Mouse (Mus musculus) adrenal gland, adult 2 months (tissue): ENCODE measurements around the gene Rnf227. TPM values are rescaled to one million over a fixed set of nuclear protein-coding genes. Genes with fewer than 3 reads are reported as not detected.
"Not testable (repeated sequence)": the region's sequence is repeated elsewhere in the genome, so short reads cannot be mapped to it uniquely, and the experiment has no call there.

Experiments used
- DNase-seq: peaks from one replicate; pipeline ENCODE4 v3.0.0; 2021
- long read RNA-seq: library from polyadenylated mRNA; stranded (forward); transcript quantifications from one replicate; pipeline ENCODE4 v2.0.0, GENCODE M21; 2021
- polyA plus RNA-seq: library from polyadenylated mRNA; depleted of rRNA; stranded (reverse); fragments of >200 nt; gene quantifications from 2 replicates; pipeline ENCODE4 v1.2.3, GENCODE M21; 2012; rRNA removed
- total RNA-seq, 2 experiments: library from RNA; stranded (reverse); gene quantifications; 2 replicates each; pipeline ENCODE4 v1.2.3; 2021

Rnf227 gene
- total RNA-seq (1 to 10 TPM; 3.3 to 6.8 TPM), polyA plus RNA-seq (0.88 and 1.1 TPM in 2 replicates)
- long read RNA-seq, transcript Rnf227-201 (2 exons, 2,081 nt) = major isoform, 8 of 8 reads
- long read RNA-seq, partial matches to known transcripts = 0 of 8 reads
- long read RNA-seq, other reads (novel, unspliced or antisense) = 0 of 8 reads

DNA sequence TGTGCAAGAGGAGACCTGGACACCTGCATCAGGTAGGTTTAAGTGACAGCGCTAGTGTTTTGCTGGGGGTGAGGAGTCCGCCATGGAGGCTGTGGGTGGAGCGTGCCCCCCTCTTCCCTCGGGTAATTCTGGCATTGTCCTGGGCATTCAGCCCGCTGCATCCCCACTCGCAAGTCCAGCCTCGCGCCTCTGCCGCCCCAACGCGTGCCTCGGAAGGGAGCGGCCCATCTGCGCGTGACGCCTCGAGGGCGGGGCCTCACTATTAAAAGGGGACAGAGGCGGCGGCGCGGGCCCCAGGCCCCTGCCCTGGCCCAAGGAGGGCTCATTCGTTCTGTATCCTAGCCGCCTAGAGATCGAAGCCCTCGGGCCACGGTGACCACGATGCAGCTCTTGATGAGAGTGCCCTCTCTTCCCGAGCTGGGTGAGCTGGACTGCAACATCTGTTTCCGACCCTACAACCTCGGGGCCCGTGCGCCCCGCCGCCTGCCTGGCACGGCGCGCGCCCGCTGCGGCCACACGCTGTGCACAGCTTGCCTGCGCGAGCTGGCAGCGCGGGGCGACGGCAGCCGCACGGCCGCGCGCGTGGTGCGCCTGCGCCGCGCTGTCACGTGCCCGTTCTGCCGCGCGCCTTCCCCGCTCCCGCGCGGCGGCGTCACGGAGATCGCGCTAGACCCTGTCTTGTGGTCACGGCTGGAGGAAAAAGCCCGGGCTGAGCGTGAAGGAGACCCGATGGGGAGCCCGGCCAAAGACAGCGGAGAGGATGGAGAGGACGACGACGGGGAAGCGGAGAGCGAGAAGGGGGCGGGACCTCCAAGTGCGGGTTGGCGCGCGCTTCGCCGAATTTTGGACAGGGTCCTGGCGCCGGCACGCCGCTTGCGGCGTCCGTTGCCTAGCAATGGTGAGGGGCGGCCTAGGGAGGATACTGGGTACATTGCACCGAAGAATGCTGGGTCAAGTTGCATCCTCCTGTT, at the start of gene Rnf227:
Gene Rnf227 (plus strand): TSS at position 301 of the 971 bp plus-strand sequence.
- peak; percentile 85 for DNase-seq

DNA sequence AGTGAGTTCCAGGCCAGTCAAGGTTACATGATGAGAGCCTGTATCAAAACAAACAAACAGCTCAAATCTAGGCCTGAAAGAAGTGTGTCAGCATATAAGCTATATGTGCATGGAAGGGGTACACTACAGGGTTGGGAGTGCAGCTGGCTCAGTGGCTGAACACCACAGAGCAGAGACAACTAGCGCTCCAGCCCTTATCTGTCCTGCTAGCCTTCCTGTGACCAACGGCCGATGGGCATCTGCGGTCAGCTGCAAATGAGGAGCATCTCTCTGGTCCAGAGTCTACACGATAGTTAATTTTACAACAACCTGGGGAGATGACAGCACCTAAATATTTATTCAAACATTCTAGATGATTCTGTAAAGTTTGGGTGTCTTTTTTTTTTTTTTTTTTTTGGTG, 49.1 kb upstream of the Rnf227 start:
- no peak for DNase-seq

DNA sequence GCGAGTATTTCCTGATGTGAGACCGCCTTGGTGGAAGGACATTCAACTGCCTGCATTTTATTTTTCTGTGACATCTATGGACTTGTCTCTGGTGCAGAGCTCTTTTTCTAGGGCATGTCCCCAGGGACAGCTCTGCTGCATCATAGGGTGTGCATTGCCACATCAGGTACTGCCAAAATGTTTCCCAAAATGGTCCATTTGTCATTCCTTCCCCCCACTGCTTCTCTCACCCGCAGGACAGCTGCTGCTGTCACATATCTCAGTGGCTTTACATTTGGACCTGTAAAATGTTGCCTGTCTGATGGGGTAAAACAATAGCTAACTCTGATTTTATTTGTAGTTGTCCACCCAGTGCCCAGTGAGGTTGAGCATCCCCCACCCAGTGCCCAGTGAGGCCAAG, 45.0 kb upstream of the Rnf227 start:
- no peak for DNase-seq

DNA sequence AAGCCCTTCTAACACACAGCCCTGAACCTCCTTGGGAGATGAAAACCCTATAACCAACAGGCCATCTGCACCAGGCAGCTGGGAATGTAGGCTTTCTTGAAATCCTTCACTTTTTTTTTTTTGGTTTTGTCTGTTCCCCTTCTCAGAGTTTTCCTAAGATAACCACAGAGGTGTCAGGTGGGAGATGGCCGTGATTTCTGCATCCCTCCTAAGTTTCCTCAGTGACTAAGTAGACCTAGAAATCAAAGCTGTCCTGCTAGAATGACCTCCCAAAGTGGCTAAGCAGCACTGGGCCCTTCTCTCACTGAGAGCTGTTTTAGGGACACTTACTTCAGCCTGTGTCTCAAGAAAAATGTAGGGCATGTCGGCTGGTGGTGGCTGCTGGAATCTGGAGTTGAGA, 42.5 kb upstream of the Rnf227 start:
- DNase-seq = no peak

GRCm38 (mm10) chr11:69298231-69298630, 42.0 kb upstream of the Rnf227 start:
- DNase-seq = no peak

DNA sequence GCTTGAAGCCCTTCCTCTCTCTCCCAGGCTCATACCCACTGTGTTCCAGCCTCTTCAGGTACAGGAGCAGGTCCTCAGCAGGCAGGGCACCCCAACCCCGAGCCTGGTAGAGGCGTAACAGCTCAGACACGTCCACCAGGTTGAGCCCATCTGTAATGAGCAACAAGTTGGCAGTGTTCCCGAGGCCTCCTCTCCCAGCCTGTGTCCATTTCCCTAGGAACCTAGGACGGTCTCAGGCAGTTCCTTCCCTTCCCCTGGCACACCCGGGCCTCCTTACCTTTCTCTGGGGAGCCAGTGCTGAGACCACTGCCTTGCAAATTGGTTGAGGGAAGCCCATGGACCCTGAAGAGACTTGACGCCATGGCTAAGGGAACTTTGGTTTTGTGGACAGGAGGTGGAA, 37.4 kb upstream of the Rnf227 start:
- no peak for DNase-seq

- no peak for DNase-seq
These were observed 35.0 kb upstream of the Rnf227 start for GRCm38 (mm10) chr11:69305291-69305690.

DNA sequence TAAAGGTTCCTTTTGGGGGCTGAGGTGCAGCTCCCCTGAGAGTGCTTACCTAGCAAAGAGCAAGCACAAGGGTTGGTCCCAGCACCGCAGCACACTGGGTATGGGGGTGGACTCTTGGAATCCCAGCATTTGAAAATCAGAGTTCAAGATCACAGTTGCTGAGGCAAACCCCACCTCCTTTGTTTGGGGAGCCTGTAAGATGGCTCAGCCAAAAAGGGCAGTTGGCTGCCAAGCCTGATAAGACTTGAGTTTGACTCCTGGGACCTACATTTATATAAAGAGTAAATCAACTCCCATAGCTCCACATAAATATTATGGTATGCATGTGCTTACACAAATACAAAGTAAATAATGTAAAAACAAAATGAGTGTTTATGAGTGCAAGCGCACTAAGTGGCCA, 34.2 kb upstream of the Rnf227 start:
- DNase-seq = no peak

GRCm38 (mm10) chr11:69311266-69311665, 29.0 kb upstream of the Rnf227 start:
- peak; percentile 37 for DNase-seq

DNA sequence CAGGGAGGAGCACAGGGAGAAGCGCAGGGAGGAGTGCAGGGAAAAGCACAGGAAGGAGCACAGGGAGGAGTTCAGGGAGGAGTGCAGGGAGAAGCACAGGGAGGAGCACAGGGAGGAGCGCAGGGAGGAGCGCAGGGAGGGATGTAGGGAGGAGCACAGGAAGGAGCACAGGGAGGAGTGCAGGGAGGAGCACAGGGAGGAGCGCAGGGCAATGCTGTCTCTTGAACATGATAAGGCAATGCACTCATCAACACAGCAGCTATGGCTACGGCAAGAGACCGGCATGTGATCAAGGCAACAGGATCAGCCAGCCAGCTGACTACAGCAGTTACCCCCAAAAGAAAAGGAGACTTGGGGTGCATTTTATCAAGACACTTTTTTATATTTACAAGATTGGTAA, 23.9 kb upstream of the Rnf227 start:
- no peak for DNase-seq

DNA sequence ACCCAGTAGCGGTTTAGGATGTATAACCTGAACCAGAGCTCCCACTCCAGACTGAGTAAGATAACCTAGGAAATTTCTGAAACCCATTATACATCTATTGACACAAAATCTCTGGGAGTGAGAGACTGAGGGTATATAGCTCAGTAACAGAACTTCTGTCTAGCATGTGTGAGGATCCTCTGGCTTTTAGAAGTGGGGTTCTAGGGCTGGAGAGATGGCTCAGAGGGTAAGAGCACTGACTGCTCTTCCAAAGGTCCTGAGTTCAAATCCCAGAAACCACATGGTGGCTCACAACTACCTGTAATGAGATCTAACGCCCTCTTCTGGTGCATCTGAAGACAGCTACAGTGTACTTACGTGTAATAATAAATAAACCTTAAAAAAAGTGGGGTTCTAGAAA, 22.3 kb upstream of the Rnf227 start:
- not testable (repeated sequence) for DNase-seq

GRCm38 (mm10) chr11:69321580-69321979, 18.7 kb upstream of the Rnf227 start:
- no peak for DNase-seq

DNA sequence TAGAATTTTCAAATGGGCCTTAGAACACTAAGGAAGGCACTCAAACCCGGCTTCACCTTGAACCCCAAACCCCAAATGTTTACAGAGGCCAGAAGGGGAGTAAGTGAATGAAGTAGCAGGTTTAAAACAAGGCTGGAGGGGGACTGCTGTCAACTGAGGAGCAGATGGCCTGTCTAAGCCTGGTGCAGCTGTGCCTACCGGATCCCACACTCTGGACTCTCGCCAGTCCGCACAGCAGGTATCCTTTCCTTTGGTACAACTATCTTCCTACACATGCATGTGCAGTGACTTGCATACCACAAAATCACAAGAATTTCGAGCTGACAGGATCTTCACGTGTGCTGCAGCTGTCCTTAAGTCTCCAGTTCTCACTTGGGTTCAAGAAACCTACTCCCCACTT, 18.3 kb upstream of the Rnf227 start:
- DNase-seq = no peak

DNA sequence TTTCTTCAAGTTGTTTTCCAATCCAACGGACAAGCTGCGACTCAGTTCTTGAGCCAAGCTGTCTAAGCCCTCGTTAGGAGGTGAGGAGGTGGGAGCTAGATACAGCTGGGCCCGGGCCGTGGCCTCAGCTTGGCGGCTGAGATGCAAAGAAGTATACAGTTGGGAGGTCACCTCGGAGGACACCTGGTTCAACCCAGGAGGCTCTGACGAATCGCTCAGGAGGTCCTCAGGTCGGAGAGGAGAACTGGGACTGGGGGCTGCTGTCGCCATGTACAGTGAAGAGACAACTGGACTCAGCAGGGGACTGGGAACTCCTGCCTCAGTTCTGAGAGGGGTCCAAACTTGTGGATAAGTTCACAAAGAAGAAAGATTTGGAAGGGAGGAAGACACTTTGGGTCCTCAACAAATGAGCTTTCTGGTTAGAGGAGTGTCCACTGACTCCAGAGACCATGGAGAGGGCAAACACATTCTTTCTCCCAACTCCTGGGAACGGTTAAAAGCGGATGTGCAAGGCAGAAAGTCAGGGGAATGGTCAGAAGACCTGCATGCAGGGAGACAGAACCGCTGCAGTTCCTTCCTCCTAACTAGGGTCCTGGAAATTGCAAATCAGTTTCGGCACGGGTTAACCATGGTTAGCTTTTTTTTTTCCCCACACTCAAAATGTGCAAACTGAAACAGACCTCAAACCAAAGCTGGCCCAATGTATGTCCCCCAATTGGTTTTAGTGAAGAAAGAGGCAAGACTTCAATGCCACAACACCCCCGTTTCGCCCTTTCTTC, 17.4 kb upstream of the Rnf227 start:
- no peak for DNase-seq

DNA sequence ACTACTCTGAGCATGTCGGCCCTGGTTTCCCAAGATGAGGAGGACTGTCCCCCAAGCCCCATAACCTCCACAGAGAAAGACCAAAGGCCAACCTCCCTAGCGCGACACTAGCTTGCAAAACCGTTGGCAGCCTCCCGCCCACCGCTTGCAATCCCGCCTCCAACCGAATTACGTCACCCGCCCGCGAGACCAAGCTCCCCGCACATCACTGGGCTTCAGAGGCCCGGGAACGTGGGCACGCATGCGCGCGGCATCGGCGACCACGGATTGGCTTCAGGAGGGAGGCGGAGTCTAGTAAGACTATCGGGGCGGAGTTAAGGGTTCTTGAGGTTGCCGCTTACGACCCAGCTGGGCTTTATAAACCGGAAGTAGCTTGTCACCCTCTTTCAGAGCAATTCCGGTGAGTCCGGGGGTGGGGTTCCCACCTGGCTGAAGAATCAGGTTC, 16.6 kb upstream of the Rnf227 start, which contains the start of the genes Cntrob and Trappc1:
Gene Cntrob (minus strand): TSS at position 109 of the 445 bp plus-strand sequence.
Gene Trappc1 (plus strand): TSS at position 314 of the 445 bp plus-strand sequence.
- peak; percentile 100 for DNase-seq

GRCm38 (mm10) chr11:69324749-69325148, 15.5 kb upstream of the Rnf227 start:
- DNase-seq = no peak

DNA sequence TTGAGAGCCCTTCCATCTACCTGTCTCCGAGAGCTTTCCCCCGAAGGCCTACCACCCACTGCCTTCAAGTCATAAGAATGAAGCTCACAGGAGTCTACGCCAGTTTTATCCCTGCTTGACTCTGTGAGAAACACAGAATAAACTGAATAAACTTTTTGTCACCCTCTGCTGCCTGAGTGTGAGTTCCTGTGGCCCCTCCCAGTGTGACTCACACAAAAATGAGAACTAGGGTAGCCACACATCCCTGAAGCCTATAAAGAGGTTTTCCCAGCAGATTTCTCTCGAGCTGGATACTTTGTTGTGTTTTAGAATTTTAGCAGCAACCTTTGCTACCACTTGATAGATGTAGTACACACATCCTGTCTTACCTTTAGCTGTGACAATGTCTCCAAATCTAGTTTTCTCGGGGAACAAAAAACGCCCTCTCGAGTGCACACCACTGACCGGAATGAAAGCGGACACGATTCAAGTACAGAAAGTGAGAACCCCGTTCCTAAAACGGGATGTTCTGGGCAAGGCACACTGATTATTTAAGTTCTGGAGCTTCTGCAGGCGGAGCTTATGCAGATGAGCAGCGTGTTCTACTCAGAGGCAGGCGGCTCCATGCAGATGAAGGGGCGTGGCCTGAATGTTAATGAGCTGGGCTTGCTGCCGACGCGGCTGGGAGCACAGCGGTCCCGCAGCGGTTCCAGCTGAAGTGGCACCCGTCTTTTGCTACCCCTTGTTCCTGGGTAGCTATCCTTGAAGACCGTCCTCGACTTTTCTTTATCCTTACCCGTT, 14.4 kb upstream of the Rnf227 start, which contains the start of gene Kcnab3:
Gene Kcnab3 (plus strand): TSS at position 631 of the 780 bp plus-strand sequence.
- peak; percentile 90 for DNase-seq

DNA sequence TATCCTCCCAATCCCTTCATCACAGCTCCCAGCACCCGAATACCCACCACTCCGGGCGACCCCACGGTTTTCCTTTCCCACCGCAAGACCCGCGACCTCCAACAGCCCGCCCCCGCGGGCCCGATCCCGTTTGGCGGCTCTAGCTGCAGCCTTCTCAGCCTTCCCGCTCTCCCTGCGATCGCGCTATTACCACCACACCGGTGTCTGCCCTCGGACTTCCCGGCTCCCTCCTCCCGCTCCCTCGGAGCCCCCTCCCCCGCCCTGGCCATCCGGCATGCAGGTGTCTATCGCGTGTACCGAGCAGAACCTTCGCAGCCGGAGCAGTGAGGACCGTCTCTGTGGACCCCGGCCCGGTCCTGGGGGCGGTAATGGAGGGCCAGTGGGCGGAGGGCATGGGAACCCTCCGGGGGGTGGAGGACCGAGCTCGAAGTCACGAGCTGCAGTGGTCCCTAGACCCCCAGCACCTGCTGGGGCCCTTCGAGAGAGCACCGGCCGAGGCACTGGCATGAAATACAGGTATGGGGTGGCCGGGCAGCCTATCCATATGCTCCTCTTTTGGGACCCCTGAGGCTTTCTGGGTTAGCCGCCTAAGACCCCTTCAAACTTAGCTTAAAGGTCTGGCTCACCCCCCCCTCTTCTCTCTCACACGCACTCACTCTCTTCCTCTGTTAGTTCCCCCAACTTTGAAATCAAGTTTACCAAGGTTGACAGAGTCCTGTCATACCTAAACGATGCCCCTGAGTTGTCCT, 13.7 kb upstream of the Rnf227 start:
- DNase-seq = no peak

DNA sequence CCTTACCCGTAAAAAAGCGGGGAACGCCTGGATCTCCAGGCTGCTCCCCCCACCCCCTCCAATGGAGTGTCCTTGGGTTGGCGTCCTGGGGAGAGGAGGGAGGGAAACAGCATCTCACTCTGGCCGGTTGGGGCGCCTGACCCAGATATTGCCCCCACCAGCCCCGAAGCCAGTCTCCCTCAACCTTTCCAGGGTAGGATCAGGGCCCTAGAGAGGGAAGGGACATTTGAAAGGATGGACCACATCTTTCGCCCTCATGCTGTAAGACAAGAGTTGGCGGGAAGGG, 13.2 kb upstream of the Rnf227 start:
- peak; percentile 44 for DNase-seq

GRCm38 (mm10) chr11:69327648-69328047, 12.6 kb upstream of the Rnf227 start:
- no peak for DNase-seq

DNA sequence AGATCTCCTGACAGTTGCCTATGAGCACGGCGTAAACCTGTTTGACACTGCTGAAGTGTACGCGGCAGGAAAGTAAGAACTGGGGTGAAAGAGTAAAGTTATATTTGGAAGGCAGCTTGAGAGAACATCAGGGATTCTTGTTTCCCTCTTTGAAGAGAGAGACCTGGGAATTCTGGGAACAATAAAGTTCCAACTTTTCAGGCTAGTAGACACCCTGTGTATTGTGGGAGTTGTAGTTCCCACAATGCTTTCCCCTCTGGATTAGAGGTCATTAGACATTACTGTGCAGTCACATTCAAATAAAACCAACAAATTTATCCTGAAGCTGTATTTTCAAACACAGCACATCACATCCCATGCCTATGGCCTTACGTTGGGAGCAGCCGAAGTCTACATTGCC, 11.7 kb upstream of the Rnf227 start:
- no peak for DNase-seq
